Mouse (Mus musculus): ENCODE data around the gene Prr22. TPM values are rescaled to one million over a fixed set of nuclear protein-coding genes. Genes with fewer than 3 reads are reported as not detected.

Prr22 gene
- polyA plus RNA-seq, 1 experiment, result 1.9 TPM

GRCm38 (mm10) chr17:56778779-56779362 lies 8.8 kb downstream of the Prr22 start:
- WGBS, result 89% methylated on average over 3 of the region's 3 CpGs
- TF ChIP-seq CTCF (IDR thresholded peaks at IDR 0.05; ENCODE audit: control insufficient read depth, insufficient read depth, low read length) (no peak), POLR2A (IDR thresholded peaks at IDR 0.05; ENCODE audit: borderline replicate concordance, control insufficient read depth, low read depth, low read length) (no peak)
- no peak overlapping the region for H3K4me3 ChIP-seq (replicated peaks; ENCODE audit: control insufficient read depth, low read depth, low read length)

GRCm38 (mm10) chr17:56780291-56780978 lies 10.4 kb downstream of the Prr22 start:
- 93% methylated on average over 13 of the region's 13 CpGs for WGBS
- TF ChIP-seq CTCF (IDR thresholded peaks at IDR 0.05; ENCODE audit: control insufficient read depth, insufficient read depth, low read length), result no peak
- TF ChIP-seq POLR2A (IDR thresholded peaks at IDR 0.05; ENCODE audit: borderline replicate concordance, control insufficient read depth, low read depth, low read length), result no peak

More at GRCm38 (mm10) chr17:56778779-56779362, 8.8 kb downstream of the Prr22 start:
- no peak overlapping the region for H3K27ac ChIP-seq (ENCODE audit: control insufficient read depth, insufficient read depth, low read depth, low read length, poor library complexity)
- no peaks in the 10 kb centered on the region for H3K4me1 ChIP-seq (ENCODE audit: control insufficient read depth, insufficient read depth, low read length)

DNA sequence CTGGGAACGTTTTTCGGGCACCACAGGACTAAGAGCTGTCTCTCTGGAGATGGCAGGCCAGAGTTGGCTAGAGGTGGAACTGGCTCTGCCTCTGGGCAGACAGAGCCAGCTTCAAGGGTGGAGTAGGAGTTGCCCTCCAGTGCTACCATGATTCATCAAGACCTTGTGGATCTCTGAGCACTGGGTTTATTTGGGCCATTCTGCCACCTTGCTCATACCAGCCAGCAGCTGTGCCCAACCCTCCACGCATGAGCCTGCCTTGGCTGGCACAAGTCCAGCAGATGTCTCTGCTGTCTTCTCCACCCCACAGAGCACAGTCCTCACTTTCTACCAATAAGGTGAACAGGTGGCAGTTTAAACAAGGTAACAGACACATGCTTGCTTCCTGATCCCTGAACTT lies 18.8 kb downstream of the Prr22 start:
- Histone ChIP-seq H3K27ac (ENCODE audit: control insufficient read depth, insufficient read depth, low read depth, low read length, poor library complexity) (no peak overlapping the region), H3K4me1 (ENCODE audit: control insufficient read depth, insufficient read depth, low read length) (no peaks in the 10 kb centered on the region), H3K4me3 (replicated peaks; ENCODE audit: control insufficient read depth, low read depth, low read length) (no peak overlapping the region)
- WGBS, result 79% methylated on average over 3 of the region's 3 CpGs
- TF ChIP-seq POLR2A (IDR thresholded peaks at IDR 0.05; ENCODE audit: borderline replicate concordance, control insufficient read depth, low read depth, low read length) (no peak), CTCF (IDR thresholded peaks at IDR 0.05; ENCODE audit: control insufficient read depth, insufficient read depth, low read length) (no peak)

More at GRCm38 (mm10) chr17:56780291-56780978, 10.4 kb downstream of the Prr22 start:
- H3K4me1 ChIP-seq (ENCODE audit: control insufficient read depth, insufficient read depth, low read length), result no peaks in the 10 kb centered on the region
- H3K4me3 ChIP-seq (replicated peaks; ENCODE audit: control insufficient read depth, low read depth, low read length), result no peak overlapping the region
- no peak overlapping the region for H3K27ac ChIP-seq (ENCODE audit: control insufficient read depth, insufficient read depth, low read depth, low read length, poor library complexity)

DNA sequence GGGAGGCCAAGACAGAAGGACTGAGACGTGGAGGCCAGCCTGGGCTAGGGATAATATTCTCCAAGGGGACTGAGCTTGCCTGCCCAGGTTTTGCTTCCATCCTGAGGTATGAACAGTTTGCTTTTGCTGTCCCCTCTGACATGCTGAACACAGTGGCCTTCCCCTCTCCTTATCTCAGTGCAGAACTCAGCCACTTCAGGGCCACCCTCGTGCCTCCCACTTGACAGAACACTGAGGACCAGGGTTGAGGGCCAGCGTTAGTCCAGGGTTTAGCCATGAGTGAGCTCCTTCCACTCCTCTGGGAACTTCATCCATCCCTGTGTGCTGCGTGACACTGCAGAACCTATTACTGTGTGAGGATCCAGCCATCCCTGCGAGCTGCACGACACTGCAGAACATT lies 19.2 kb downstream of the Prr22 start:
- 87% methylated on average over 6 of the region's 6 CpGs for WGBS
- TF ChIP-seq POLR2A (IDR thresholded peaks at IDR 0.05; ENCODE audit: borderline replicate concordance, control insufficient read depth, low read depth, low read length), result no peak
- H3K27ac ChIP-seq (ENCODE audit: control insufficient read depth, insufficient read depth, low read depth, low read length, poor library complexity), result no peak overlapping the region

DNA sequence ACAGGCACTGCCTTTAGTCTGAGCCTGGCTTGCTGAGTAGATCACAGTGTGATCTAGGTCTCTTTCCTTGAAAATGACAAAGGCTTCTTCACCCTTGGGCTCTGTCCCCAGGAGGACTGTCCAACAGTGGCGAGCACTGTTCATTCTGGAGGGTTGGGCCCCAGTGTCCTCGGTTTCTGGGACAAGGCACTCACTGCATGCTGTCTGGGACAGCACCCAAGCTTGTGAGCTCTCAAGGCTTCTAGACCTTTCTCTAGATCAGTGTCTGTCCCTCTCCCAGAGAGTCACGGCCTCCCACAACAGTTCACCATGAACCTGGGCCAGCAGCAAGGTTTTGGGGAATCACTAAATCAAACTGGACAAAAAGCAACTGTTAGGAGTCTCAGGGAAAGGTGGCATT lies 22.5 kb downstream of the Prr22 start:
- Histone ChIP-seq H3K4me1 (ENCODE audit: control insufficient read depth, insufficient read depth, low read length) (no peaks in the 10 kb centered on the region), H3K27ac (ENCODE audit: control insufficient read depth, insufficient read depth, low read depth, low read length, poor library complexity) (no peak overlapping the region), H3K4me3 (replicated peaks; ENCODE audit: control insufficient read depth, low read depth, low read length) (no peak overlapping the region)
- TF ChIP-seq POLR2A (IDR thresholded peaks at IDR 0.05; ENCODE audit: borderline replicate concordance, control insufficient read depth, low read depth, low read length), result no peak
- no peak for TF ChIP-seq CTCF (IDR thresholded peaks at IDR 0.05; ENCODE audit: control insufficient read depth, insufficient read depth, low read length)
- WGBS, result 85% methylated on average over 3 of the region's 3 CpGs

More for the DNA sequence above, 19.2 kb downstream of the Prr22 start:
- Histone ChIP-seq H3K4me3 (replicated peaks; ENCODE audit: control insufficient read depth, low read depth, low read length) (no peak overlapping the region), H3K4me1 (ENCODE audit: control insufficient read depth, insufficient read depth, low read length) (no peaks in the 10 kb centered on the region)

DNA sequence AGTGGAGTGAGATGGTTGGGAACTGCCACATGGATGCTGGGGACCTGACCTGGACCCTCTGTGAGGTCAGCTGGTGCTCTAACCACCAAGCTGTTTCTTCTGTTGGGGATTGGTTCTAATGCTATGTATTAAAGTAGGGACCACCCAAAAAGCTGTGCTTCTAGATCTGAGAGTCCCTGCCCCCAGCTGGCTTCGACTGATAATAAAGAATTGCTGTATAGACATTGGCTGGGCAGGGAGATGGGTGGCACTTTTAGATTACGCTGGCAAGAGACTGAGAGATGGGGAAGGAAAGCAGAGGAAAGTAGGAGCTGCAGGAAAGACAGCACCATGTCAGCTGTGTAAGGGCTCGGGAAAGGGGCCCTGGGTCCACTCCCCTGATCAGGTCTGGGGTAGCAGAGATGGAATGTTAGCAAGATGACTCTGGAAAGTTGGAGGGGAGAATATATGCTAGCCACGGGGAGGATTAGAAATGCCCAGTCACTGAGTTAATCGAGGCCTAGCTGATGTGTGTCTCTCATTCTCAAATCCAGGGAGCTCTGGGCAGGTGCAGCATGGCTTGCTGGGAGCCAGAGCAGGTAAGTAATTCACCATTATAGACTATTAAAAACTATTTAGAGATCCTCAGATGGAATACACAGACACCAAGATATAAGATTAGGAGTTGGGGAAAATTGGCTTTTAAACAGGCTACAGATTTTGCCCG lies 23.7 kb downstream of the Prr22 start:
- WGBS, result 70% methylated on average over 6 of the region's 6 CpGs
- peak overlapping the region; percentile 51; the same call in 1 of the 2 replicates for H3K27ac ChIP-seq (ENCODE audit: control insufficient read depth, insufficient read depth, low read depth, low read length, poor library complexity)
- H3K4me1 ChIP-seq (ENCODE audit: control insufficient read depth, insufficient read depth, low read length), result no peaks in the 10 kb centered on the region
- peak overlapping the region; percentile 13 for H3K4me3 ChIP-seq (replicated peaks; ENCODE audit: control insufficient read depth, low read depth, low read length)
- TF ChIP-seq POLR2A (IDR thresholded peaks at IDR 0.05; ENCODE audit: borderline replicate concordance, control insufficient read depth, low read depth, low read length), result no peak
- no peak for TF ChIP-seq CTCF (IDR thresholded peaks at IDR 0.05; ENCODE audit: control insufficient read depth, insufficient read depth, low read length)

GRCm38 (mm10) chr17:56799276-56799675 lies 29.2 kb downstream of the Prr22 start:
- Histone ChIP-seq H3K4me1 (ENCODE audit: control insufficient read depth, insufficient read depth, low read length) (no peaks in the 10 kb centered on the region; the same call in 1 of the 2 replicates), H3K4me3 (replicated peaks; ENCODE audit: control insufficient read depth, low read depth, low read length) (no peak overlapping the region), H3K27ac (ENCODE audit: control insufficient read depth, insufficient read depth, low read depth, low read length, poor library complexity) (no peak overlapping the region)
- WGBS, result 92% methylated on average over 3 of the region's 3 CpGs
- TF ChIP-seq POLR2A (IDR thresholded peaks at IDR 0.05; ENCODE audit: borderline replicate concordance, control insufficient read depth, low read depth, low read length) (no peak), CTCF (IDR thresholded peaks at IDR 0.05; ENCODE audit: control insufficient read depth, insufficient read depth, low read length) (no peak)

GRCm38 (mm10) chr17:56802065-56802464 lies 32.0 kb downstream of the Prr22 start:
- H3K4me1 ChIP-seq (ENCODE audit: control insufficient read depth, insufficient read depth, low read length), result no peaks in the 10 kb centered on the region; the same call in 1 of the 2 replicates
- no peak overlapping the region for H3K27ac ChIP-seq (ENCODE audit: control insufficient read depth, insufficient read depth, low read depth, low read length, poor library complexity)
- TF ChIP-seq POLR2A (IDR thresholded peaks at IDR 0.05; ENCODE audit: borderline replicate concordance, control insufficient read depth, low read depth, low read length) (no peak), CTCF (IDR thresholded peaks at IDR 0.05; ENCODE audit: control insufficient read depth, insufficient read depth, low read length) (no peak)
- 92% methylated on average over 8 of the region's 8 CpGs for WGBS
- H3K4me3 ChIP-seq (replicated peaks; ENCODE audit: control insufficient read depth, low read depth, low read length), result no peak overlapping the region
